Mouse (Mus musculus) cerebellum, adult (tissue): Measurements from ENCODE around the gene Dnajb14.
"Not testable (repeated sequence)": the region's sequence is repeated elsewhere in the genome, so short reads cannot be mapped to it uniquely, and the experiment has no call there.

Experiments used
- ATAC-seq: cut with Nextera tagmentation; 2 replicates; pipeline ENCODE4 v1.9.2; 2017; ENCODE audit warnings: mild to moderate bottlenecking, moderate library complexity, mixed read lengths; ENCODE audit not compliant: insufficient number of reproducible peaks, low FRiP score, low TSS enrichment

The Dnajb14 gene

DNA sequence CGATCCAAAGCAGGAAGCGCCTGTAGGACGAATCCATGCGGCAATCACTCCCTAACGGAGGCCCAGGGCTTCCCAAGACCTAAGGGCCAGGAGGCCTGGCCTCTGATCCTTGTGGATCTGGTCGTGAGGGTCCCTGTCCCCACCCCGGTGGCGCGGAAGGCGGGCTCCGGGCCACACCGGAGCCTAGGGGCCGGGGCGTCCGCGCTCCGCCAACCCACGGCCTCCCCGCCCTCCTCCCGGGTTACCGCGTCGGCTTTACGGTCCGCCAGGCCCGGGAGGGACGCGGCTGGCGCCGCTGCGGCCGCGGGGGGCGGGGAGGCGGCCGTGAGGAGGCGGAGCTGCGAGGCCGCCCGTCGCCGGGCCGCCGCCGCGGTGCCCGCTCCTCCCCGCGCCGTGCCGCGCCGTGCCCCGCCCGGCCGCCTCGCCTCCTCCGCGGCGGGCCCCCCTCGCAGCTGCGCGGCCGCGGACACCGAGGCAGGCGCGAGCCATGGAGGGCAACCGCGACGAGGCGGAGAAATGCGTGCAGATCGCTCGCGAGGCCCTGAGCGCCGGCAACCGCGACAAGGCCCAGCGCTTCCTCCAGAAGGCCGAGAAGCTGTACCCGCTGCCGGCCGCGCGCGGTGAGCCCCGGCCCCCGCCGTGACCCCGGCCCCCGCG lies at the start of gene Dnajb14:
Gene Dnajb14, plus strand, starts transcription at position 239 of the 657 bp plus-strand sequence.
- ATAC-seq, result peak; percentile 5; the same call in 1 of the 2 replicates

DNA sequence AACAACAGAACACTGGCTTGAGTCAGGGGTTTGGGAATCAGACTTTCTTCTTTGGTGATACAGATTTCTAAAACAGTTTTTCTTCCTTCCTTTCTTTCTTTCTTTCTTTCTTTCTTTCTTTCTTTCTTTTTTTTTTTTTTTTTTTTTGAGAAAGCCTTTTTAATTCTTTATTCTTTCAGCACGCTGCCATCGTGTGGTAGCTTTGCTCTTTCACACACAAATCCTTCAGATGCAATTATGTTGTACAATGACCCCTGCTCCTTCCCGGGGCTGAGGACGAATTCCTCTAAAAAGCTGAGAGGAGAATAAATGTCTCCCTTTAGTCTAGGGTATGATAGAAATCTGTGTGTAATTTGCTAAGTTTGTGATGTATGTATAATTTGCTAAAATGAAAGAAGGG lies 48.8 kb upstream of the Dnajb14 start:
- ATAC-seq, result no peak

DNA sequence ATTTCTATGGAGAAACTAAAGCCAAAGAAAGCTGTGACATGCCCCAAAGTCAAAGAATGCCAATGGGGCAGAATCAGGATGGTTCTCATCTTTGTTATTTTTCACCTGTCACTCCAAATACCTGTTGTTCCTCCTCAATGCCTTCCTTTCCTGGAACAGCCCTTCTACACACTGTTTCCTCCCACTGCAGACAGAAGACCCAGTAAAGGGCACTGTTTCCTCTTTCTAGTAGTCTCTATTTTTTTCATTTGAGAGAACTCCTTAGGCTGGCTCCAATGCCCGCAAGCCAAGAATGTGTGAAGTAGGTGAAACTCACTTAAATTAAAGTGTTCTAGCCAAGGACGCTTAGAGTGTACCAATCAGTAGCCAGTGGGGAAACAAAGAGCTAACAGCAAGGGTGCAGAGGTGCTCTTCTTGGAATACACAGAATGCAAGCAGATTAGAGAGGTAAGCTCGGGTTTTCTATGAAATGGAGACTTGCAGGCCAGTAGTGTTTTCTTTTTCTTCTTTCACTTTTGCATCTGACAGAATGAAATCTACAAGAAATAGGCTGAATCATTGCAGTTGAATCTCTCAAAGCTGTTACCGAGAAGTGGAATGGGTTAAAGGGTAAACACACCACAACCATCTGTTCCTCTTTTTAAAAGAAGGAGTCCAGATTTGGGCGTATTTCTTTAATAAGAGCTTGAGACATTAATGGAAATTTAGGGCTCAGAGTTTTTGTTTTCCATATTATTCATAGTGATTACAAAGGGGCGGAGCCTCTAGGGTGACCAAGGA lies 46.6 kb upstream of the Dnajb14 start:
- no peak for ATAC-seq

DNA sequence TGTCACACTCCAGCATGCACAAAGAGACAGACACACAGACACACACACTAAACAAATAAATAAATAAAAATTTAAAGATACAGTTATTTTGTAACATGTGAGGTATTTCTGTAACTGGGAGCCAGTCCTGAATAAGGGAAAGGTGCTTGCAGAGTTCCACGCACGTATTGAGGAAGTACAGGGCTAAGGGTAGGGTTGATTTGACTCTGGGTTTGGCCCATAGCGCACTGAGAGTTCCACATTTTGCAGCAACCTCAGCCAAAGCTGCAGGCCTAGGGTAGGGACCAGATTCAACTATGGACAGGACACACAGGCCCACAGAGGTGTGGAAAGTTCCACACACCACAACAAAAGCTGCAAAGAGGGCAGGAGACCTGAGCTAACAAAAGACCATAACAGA lies 44.2 kb upstream of the Dnajb14 start:
- no peak for ATAC-seq

DNA sequence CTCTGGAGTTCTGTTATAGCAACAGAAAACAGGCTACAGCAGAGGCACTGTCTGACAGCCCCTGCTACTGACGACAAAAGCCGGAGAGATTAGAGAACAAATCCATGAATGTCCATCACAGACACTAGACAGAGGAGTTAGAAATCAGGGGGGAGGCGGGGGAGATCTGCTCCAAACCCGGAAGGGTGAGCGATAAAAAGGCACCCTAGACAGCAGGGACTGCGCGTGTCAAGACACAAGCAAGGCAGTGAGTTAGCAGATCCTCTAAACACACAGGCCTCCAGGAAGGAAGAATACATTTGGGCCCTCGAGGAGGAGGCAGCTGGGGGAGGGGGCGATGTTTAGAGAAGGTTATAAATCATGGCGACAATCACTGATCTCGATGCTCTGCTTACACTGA lies 39.8 kb upstream of the Dnajb14 start:
- ATAC-seq, result no peak

DNA sequence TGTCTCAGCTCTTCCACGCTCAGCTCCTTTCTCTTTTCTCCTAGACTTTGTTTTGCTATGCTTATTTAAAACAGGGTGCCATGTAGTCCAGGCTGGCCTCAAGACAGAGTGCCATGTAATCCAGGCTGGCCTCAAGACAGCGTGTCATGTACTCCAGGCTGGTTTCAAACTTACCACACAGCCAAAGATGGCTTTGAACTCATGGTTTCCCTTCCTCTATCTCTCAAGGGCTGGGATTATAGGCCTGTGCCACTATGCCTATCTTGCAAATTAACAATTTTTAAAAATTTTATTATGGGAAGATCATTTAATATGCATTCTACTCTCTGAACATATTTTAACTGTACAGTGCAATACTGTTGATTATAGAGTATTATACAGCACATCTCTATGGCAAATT lies 36.3 kb upstream of the Dnajb14 start:
- ATAC-seq, result no peak

DNA sequence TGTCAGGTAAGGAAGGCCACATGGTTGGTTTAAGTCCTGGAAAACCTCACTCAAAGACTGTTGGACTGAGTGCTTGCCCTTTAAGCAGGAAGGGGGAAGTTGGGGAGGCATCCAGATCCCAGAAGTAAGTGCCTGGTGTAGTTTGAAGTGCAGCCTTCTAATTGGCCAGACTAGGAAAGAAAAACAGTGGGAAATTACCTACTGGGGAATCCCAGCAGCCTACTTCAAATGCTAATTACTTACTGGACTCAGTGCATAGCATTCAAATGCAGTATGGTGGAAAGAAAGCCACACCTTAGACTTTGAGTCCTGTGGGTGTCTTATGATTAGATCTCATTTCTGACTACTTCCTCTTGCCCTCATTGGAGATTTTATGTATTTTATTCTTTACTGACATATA lies 34.3 kb upstream of the Dnajb14 start:
- ATAC-seq, result no peak

DNA sequence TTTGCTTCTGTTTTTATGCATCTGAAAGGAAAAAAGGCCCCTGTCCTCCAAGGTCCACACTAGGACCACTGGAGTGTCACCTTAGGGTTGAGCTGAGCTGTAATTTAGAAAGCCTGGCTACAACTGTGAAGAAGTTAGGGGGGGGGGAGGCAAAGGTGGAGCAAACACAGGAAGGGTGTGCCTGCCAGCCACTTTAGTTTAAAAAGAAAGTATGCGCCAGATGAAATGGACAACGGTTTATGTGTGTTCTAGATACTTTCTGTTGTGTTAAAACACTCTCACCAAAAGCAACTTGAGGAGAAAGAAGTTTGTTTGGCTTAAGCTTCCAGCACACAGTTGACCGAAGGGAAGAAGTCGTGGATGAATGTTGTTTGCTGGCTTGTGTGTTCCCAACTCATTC lies 33.8 kb upstream of the Dnajb14 start:
- ATAC-seq, result no peak

DNA sequence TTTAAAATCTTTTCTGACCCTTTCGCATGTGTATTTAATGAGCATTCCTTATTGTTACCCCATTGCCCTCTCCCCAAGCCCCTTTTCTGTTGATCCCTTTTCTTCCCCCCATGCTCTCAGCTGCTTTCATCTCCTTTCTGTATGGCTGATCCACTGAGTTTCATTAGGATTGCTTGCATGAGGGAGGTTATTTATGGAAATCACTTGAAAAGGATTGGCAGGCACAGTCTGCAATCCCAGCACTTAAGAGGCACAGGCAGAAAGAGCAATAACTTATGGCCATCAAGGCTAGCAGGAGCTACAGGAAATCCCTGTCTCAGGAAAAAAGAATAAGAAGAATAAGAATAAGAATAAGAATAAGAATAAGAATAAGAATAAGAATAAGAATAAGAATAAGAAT lies 30.9 kb upstream of the Dnajb14 start:
- no peak for ATAC-seq

DNA sequence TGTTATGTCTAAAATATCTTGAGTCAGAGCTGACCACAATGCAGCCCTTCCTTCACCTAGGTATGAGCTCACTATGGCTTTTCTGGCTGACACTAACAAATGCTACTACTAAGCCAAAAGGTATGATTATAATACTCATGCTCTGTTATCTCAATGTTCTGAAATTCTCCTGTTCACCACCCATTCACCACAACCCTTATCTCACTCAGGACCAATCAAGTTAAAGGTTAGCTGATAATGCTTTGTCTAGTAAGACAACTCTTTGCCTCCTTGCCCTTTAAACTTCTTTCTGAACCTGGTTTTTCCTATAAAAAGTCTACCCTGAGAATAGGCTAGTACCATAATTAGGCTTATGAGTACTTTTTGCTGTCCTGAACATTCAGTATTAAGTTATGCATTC lies 29.3 kb upstream of the Dnajb14 start:
- no peak for ATAC-seq

DNA sequence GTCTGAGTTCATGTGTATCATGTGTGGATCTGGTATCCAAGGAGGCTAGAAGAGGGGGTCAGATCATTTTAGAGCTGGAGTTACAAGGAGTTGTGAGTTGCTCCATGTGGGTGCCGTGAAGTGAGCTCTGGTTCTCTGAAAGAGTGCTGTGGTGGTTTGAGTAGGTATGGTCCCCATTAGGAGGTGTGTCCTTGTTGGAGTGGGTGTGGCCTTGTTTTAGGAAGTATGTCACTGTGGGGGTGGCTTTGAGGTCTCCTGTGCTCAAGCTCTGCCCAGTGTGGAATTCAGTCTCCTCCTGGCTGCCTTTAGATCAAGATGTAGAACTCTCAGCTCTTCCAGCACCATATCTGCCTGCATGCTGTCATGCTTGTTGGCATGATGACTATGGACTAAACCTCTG lies 24.5 kb upstream of the Dnajb14 start:
- no peak for ATAC-seq

DNA sequence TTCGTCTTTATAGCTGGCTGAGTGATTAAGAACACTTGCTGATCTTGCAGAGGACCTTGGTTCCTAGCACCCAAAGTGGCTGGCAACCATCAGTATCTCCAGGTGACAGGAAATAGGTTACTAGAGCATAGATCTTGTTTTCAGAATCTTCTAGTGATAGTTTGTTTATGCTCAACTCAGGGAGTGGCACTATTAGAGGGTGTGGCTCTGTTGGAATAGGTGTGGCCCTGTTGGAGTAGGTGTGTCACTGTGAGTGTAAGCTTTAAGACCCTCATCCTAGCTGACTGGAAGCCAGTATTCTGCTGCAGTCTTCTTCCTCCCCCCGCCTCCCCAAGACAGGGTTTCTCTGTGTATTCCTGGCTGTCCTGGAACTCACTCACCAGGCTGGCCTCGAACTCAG lies 23.2 kb upstream of the Dnajb14 start:
- ATAC-seq, result no peak

DNA sequence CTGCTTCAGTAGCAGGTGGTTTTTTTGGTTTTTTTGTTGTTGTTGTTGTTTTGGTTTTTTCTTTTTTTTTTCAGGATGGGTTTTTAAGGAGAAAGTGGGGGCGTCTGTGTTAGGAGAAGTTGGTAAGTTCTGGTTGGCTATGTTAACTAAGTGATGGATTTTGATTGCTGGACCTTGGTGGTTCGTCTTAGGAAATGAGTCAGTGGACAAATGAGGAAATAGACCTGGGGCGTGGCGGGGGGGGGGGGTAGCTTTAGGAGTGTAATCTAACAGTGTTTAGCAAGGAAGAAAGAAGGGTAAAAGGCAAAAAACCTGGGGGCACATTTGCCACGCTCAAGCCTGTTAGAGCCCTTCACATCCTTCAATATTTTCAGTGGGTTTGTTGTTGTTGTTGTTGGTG lies 20.9 kb upstream of the Dnajb14 start:
- no peak for ATAC-seq

DNA sequence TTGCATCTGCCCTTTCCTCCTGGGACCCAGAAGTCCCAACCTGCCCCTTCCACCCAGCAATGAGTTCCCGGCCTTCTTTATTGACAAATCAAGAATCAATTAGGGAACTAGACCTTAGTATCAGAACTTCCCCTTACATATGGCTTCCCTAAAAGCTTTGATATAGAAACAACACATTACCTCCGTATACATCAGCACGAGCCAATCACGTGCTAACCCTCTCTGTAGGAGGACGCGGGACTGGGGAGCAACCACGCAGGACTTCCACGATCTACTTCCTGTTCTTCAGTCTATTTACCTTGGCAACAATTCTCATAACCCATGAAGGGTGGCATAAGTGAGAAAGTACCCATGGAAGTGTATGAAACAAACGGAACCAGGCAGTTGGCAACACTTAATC lies 19.1 kb upstream of the Dnajb14 start:
- no peak for ATAC-seq

DNA sequence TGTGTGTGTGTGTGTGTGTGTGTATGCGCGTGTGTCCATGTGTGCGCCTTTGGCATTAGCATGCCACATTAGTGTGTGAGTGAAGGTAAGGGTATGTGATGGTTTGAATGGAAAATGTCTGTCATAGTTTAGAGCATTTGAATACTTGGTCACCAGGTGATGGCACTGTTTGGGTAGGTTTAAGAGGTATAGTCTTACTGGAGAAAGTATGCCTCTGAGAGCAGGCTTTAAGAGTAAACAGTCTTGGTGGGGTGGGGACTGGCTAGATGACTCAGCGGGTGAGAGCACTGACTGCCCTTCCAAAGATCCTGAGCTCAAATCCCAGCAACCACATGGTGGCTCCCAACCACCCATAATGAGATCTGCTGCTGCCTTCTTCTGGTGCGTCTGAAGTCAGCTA lies 17.8 kb upstream of the Dnajb14 start:
- ATAC-seq, result no peak

DNA sequence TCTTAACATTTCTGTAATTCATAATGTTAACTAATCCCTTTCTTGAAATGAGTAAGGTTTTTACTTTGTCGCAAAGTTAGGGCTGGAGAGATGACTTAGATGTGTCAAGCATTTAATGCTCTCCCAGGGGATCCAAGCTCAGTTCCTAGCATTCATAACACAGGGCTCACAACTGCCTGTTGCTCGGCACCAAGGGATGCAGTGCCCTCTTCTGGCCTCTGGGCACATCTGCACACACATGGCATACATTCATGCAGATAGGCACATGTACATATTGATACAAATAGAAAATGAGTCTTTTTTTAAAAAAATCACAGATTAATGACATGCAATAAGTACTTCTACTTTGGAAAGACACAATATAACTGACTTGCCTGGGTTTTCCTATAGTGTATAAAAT lies 16.3 kb upstream of the Dnajb14 start:
- no peak for ATAC-seq

DNA sequence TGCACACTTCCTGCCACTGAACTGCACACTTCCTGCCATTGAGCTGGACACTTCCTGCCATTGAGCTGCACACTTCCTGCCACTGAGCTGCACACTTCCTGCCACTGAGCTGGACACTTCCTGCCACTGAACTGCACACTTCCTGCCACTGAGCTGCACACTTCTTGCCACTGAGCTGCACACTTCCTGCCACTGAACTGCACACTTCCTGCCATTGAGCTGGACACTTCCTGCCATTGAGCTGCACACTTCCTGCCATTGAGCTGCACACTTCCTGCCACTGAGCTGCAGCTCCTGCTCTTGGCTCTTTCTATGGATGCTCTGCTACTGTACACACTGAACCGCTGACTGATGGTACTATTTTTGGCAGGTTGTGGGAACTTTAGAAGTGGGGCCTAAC lies 14.5 kb upstream of the Dnajb14 start:
- not testable (repeated sequence) for ATAC-seq

DNA sequence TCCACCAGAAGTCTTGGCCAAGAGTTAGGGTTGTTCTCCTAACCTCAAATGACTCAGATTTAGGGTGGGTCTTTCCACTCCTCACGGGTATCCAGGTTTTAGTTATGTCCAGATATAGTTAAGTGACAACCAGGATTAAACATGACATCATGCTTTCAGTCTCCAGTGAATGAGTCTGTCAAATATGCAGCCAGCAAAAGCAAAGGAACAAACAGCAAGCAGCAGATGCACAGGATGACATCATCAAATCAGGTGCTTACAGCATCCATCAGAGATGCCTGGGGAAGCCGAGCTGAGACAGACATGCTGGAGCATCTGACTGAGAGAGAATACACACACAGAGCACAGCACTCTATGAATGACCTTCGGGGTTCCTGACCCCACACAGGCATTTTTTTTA lies 12.1 kb upstream of the Dnajb14 start:
- peak; percentile 52 for ATAC-seq

DNA sequence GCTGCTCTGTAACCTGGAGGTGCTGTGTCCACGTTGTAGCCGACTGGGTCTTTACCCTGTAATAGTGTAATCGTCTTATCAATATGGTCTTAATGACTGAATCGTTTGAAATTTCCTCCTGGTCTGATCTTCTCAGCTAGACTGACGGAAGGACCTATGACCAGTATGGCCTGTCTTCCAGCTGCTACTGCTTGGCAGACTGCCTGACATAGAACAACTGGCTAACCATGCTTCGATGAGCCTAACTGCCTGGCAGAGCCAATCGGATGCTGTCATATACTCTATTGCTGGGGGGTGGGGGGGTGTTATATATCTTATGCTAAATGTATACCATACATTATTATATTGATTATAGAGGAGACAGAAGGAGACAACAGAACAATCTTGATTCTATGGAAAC lies 11.4 kb upstream of the Dnajb14 start:
- no peak for ATAC-seq

DNA sequence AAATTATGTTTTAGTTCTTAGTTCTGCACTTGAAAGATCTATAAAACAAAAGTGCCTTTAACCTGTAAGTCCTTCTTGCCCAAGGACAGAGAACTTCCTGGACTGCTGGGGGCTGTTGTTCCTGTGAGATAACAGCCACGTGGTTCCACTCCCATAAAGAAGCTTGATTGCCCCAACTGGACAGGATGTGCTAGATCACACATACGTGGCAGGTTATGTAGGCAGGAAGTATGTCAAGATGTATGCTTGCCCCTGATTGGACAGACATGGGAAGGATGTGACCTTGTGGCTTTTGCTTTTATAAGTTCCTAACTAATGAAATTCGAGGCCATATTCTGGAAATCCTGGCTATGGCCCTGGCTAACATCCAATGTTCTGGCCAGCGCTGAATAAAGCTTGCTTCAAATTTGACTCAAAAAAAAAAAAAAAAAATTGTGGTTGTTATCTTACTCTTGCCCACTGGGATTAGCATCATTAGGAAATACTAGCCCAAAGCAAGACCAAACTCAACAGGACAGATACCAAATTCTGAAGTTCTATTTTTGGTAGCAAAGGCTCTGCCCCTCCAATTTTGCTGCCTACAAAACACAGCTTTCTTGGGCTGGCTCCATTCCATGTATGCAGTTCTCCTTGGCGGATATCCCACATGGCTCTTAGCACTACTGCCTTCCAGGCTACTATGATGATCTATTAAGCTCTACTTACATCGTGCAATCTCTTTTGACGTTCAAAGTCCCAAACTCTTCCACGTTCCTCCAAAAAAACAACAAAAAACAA lies 6.9 kb upstream of the Dnajb14 start:
- no peak for ATAC-seq

DNA sequence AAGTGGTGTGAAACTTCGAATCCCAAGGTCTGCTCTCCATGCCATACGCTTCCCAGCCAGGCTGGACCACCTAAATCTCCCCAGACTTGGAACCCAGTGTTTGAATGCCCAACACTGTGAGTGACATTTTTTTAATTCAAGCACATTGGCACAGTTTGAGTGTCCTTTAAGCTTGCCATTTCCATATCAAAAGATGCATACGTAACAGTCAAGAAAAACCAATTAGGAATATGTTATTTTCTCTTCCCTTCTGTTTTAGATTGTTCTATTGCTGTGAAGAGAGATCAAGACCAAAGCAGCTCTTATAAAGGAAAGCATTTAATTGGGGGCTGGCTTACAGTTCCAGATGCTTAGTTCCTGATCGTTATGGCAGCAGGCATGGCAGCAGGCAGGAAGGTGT lies 6.0 kb upstream of the Dnajb14 start:
- no peak for ATAC-seq
